Mouse (Mus musculus): Measurements from ENCODE around the gene Elf1.
"Not testable (repeated sequence)": the region's sequence is repeated elsewhere in the genome, so short reads cannot be mapped to it uniquely, and the experiment has no call there.

Elf1 gene

DNA sequence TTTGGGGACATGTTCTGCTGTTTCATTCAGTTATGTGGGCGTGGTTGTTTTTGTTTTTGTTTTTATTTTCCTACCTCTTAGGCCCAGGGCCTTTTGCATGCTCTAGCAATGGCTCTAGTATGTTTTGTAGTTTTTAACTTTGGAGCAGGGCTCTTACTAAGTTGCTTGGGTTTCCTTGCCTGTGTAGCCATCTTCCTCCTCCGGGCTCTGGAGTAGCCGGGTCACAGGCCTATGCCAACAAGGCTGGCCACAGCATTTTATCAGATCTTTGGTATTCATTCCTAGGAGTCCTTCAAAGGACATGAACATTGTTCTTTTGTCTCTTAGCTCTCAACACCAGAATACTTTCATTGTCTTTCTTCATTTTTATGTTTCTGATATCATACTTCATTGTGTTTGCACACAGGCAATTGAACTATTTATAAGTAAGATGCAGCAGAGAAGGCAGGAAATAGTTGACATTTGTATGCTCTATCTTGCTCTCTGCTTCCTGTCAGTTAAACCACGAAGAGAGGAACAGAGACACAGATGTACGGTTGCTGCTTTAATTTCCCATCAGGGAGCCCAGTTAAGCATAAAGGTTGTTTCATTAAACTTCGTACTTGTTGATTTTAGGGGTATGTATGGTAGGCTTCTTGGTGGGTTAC lies 40.6 kb downstream of the Elf1 start:
- DNase-seq (ENCODE audit: low spot score), result no peak

DNA sequence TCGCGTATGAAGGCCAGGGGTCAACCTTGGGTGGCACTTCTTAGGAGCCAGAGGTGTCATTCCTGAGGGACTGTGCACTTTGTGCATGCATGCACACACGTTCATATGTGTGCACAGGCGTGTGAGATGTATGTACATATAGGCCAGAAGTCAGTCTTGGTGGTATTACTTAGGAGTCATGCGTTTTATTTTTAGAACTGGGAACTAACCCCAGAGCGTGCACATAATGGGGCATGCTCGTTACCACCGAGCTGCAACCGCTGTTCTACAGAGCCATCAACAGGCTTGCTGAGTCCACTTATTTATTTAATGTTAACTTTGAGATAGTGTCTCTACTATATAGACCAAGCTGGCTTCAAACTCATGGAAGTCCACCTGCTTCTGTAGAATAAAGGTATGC lies 41.4 kb downstream of the Elf1 start:
- no peak for DNase-seq (ENCODE audit: low spot score)

DNA sequence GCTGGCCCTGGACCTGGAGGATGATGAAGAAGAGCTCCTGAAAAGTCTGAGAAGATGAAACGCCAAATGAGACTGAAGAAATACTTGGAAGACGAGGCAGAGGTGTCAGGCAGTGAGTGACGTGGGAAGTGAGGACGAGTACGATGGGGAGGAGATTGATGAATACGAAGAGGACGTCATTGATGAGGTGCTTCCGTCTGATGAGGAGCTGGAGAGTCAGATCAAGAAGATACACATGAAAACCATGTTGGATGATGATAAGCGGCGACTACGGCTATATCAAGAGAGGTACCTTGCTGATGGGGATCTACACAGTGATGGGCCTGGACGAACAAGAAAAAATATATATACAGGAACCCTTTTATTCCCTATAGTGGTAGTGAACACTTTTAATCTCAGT lies 45.1 kb downstream of the Elf1 start:
- not testable (repeated sequence) for DNase-seq (ENCODE audit: low spot score)

DNA sequence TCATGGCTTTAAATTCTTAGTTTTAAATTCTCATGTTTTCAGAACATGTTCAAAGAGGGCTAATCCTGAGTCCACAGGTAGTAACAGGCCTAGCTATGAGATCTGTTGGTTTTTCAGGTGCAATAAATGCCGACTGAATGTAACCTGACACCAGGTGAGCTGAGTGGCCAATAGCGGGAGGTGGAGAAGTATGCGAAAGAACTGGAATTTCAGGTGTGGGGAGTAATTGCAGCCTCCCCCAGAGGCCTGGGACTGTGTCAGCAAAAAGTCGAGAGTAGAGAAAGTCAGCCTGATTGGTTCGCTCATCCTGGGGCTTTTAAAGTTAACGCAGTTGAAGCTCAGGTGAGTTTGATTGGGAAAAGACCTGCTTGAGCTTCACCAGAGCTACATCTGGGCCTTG lies 46.7 kb downstream of the Elf1 start:
- DNase-seq (ENCODE audit: low spot score), result peak; percentile 47

DNA sequence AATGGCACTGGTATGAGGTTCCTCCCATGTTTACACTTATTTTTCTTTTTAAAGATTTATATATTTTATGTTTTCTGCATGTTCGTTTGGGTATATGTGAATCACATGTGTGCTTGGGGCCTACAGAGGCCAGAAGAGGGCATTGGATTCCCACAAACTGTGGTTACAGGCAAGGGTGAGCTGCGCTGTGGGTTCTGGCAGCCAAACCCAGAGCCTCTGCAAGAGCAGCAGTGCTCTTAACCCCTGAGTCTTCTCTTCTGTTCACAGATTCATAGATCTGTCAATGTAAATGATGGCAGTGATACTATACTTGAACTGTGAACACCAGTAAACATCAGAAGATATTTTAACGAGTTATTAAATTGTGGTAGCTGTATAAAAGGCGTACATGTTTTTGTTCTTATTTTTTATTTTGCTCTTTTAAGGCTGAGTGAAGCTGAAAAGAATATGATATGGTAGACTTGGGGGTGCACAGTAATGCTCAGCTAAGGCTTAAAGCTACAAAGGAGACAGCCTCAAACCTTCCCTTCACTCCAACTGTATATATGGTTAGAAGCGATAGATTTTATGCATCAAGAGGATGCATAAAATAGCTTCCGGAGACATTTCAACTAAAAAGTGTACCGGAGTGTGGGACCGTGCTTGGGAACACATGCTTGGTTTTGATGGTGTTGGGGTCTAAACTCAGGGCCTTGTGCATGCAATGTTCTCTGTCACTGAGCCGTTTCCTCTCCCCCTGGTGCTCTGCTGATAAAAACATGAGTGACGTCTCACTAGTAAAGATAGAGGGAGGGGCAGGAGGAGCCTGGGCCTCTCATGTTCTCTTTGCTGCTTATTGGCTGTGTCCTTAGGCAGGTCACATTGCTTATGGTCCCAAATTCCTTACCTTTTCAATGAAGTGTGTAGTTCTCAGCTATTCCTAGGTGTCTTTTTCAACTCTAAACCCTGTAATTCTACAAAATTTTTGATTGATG lies 48.9 kb downstream of the Elf1 start:
- DNase-seq (ENCODE audit: low spot score), result peak; percentile 25

DNA sequence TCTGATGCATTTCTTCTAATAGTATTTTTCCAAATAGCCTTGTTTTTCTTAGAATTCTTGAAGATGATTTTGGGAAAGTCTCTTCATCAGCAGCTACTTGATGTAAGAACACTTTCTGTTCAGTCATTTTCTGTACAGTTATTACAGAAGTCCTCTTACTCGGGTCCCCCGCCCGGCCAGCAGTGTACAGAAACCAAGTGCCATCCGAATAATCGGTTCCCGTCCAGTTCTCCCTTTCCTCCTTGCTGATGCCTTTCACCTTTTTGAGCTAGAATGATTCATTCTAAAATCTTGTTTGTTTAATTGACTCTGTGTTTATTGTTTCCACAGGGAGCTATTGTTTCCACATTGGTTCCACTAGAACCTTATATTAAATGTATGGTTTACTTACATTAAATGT lies 49.8 kb downstream of the Elf1 start:
- DNase-seq (ENCODE audit: low spot score), result no peak

DNA sequence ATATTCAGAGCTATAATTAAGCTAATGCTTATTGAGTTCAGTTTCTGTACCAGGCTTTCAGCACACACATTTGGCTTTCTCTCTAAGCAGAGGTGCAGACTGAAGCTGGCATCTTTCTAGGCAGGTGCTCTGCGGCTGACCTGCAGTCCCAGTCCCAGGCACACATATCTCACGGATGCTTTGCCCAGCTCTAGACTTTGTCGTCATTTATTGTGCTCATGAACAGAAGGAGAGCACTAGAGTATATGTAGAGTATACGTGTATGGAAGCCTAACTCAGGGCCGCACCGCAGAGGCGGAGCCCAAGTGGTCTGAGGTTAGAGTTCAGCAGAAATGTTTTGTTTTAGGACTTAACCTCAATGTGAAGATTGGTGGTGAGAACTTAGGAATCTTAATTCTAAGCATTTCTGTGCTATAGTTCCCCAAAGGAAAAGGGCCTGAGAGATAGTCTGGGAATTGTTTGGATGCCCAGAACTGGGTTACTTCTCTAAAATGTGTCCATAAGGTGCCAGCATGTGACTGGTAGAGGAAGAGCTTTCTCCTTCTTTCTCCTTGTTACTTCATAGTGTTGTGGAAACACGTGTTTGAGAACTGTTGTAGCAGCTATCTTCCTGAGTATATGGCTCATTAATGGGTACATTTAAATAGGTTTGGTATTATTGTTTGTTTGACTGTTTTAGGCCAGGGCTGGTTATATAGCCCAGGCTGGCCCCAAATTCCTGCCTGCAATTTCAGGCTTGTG lies 51.2 kb downstream of the Elf1 start:
- DNase-seq (ENCODE audit: low spot score), result no peak

DNA sequence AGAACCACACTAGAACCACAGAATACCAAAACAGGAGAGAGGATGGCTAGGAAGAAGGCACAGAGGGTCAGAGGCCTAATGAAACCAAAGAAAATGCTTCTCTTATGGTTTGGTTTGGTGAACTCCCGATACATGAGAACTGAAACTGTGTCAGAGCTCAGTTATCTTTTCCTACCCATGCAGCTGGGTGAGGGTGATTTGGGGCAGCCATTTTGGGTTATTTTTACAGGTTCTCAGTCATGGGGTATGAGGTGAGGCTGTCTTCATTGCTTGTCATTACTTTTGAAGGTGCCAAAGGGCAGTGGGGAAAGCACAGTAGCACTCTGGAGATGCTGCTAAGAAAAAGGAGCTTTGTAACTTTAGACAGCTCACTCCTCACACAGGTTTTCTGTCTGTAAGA lies 52.4 kb downstream of the Elf1 start:
- no peak for DNase-seq (ENCODE audit: low spot score)

DNA sequence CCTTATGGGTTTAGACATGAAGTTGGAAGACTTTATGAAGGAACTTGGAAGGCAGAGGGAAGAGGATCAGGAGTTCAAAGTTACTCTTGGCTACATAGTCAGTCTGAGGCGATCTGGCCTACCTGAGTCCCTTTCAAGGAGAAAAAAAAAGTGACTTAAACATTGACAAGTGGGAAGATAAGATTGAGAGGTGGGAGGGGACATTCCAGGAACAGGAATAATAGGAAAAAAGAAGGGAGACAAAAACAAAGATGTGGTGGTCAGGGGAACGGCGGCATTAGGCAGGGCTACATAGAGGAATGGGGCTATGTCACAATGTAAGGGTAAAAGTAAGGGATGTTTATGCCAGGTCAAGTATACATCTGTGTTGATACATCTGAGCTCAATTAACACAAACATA lies 53.2 kb downstream of the Elf1 start:
- DNase-seq (ENCODE audit: low spot score), result no peak

DNA sequence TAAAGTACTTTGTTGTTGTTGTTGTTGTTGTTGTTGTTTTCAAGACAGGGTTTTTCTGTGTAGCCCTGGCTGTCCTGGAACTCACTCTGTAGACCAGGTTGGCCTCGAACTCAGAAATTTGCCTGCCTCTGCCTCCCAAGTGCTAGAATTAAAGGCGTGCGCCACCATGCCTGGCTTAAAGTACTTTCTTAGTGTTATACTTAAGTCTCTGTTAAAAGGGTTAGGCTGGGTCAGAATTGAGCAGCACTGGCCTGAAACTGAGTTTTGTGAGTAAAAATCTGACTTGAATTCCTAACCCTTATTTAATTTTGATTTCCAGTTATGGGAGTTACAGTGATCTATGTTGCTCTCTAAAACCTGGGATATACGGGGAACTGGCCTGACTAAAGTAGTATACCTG lies 53.7 kb downstream of the Elf1 start:
- DNase-seq (ENCODE audit: low spot score), result not testable (repeated sequence)

DNA sequence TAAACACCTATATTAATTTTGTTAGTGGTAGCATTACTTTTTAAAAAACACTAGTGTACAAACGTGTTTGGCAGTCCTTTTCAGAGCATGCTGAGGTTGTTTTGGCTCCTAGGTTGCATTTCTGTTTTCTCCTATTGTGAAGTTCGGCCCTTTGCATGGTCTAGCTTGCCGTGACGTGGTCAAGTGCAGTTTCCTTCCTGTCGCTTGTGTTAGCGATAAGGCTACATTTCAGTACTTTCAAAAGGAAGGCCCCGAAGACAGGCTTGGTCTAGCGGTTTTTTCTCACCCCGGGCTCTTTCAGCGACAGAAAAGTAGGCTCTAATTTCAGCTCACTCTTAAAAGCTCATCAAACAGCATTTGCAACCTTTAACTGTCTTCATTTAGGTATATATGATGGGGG lies 54.3 kb downstream of the Elf1 start:
- DNase-seq (ENCODE audit: low spot score), result peak; percentile 41

DNA sequence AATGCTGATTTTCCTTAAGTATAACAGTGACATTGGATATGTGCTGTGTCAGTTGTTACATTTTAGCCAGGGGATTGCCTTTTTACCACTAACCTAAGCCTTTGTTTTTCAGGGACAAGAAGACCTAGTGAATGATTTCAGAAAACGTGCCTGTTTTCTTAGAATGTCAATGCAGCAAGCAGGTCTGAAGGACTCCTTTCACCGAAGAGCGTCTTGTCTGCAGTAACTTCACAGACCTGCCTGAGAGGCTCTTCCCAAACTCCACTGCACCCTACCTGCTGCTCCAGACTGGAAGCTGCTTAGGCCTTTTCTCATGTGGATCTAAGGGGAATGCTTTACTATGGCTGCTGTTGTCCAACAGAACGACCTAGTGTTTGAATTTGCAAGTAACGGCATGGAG lies 55.0 kb downstream of the Elf1 start:
- DNase-seq (ENCODE audit: low spot score), result no peak

DNA sequence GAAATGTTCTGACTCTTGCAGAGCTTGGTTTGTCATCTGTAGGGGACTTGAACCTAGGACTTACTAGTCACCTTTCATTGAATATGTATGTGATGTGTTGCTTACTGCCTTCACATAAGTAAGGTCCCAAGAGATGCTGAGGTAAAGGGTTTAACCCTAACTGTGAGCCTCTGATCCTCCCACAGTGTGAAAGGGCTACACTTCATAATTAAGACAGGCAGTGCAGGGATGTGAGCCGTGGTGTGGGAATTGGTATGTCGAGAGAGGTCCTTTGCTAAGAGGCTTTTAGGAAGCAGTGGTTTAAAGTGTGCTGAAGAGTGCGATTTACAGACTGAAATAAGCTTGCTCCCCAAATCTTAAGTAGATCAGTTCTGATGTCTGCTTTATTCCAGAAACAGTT lies 55.8 kb downstream of the Elf1 start:
- DNase-seq (ENCODE audit: low spot score), result no peak

DNA sequence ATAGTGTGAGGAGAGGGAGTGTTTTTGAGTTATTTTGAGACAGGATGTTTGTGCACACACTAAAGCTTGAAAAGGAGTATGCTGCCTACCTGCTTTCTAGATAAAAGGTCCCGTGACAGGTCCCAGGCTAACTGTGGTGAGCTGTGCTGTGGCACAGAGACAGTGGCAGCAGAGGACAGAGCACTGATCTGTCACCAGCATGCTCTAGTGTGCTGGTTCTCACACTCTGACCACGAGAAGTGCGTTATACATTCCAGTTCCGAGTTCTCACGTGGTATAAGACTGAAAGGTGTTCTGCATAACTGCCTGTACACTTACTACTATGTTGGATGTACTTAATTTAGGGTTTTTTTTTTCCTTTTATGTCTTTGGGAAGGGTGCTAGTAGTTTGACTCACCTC lies 56.5 kb downstream of the Elf1 start:
- DNase-seq (ENCODE audit: low spot score), result no peak

DNA sequence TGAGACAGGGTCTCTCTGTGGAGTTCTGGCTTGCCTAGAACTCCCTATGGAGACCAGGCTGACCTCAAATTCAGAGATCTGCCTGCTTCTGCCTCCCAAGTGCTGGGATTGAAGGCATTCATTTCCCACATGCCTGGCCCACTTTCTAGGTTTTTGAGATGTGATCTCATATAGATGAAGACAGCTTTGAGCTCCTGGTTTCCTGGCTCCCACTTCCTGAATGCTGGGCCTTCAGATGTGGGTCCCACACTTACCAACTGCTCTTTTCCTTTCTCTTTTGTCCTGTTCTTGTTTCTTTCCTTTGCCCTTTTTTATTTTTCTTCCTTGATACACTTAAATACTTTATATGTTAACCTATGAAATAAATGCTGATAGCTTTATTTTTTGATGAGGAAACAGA lies 56.9 kb downstream of the Elf1 start:
- DNase-seq (ENCODE audit: low spot score), result no peak

DNA sequence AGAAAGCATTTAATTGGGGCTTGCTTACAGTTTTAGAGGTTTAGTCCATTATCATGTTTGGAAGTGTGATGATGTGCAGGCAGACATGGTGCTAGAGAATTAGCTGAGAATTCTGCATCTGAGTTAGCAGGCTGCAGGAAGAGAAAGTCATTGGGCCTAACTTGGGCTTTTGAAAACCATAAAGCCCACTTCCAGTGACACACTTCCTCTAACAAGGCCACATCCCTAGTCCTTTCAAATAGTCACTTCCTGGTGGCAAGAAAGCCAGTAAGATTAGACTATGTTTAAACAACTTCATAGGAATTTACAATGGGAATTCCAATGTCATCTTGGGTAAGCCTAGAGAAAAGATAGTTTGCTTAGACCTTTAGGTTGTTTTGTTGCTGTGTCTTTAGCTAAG lies 60.6 kb downstream of the Elf1 start:
- no peak for DNase-seq (ENCODE audit: low spot score)

DNA sequence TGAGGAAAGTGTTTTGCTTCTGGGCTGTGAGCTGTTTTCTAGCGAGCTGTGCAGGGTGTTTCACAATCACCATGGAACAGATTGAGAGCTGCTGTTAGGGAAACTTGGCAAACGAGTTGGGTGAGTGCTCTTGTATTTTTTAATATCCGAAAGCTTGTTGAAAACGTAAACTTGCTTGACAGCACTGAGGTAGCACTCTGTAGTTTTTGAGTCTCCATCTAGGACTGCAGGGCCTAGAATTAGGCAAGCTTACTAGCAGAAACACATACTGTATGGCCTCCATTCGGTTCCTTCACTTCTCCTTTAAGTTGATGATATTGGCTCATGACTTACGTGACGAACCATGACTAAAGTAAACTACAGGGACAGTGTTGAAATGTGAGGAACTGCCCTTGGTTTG lies 68.3 kb downstream of the Elf1 start:
- no peak for DNase-seq (ENCODE audit: low spot score)

DNA sequence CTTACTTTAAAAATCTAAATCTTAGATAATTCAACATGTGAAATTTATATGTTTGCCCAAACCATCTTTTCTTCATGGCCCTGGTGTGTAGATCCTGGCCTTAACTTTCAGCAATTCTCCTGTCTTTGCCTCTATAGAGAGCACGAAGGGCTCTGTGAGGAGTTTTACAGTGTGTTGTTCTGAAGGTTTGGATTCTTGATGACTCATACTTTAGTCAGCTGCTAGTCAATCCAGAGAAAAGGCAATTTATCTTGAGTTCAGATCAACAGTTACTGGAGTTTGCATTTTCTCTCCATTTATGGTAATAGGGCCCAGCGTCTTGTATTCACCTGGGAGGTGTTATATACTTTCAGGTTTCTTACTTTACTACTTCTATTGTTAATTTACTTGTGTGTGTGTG lies 70.9 kb downstream of the Elf1 start:
- no peak for DNase-seq (ENCODE audit: low spot score)

DNA sequence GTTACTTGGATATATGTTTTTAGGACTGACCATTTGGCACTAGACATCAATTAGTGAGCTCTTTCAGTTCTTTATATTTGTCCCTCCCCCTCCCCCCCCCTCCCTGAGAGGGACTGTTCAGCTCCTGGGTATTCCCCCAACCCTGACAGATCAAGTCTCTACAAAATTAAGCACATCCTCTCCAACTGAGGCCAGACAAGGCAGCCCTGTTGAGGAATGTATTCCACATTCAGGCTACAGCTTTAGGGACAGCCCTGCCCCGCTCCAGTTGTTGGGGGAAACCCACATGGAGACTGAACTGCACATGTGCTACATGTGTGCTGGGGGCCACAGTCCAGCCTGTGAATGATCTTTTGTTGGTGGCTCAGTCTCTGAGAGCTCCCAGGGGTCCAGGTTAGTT lies 71.9 kb downstream of the Elf1 start:
- DNase-seq (ENCODE audit: low spot score), result no peak

DNA sequence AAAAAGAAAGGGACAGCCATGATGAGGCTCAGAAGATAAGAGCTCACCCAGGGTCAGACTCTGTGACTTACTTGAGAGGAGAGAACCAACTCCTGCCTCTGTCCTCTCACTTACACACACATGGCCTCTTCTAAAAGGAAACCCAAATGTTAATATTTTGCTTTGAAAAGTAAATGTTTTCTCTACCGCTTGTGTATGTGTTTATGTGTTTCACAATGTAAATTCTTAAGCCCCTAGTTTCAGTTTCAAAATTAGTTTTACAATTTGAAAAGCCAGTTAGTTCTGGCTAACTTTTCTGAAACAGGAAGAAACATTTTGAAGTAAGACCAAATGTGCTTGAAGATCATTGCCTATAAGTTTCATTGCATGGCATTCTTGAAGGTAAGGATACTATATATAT lies 76.8 kb downstream of the Elf1 start:
- no peak for DNase-seq (ENCODE audit: low spot score)

DNA sequence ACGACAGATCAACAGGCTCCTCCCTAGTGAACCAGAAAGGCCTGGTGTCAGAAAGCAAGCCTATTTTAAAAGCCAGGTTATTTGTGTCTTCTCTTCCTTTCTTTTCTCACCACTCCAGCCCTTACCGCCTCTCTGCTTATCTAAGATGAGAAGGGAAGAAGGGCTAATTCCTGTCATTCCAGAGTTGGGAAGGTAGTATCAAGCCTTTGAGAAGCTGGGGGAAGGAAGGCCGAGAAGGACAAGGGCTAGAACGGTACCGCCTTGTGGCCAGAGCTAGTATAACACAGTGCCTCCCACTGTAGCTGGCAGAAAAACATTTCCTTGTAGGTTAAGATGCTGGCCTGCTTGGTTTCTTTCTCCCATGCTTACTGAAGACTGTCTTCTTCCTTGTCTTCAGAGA lies 81.8 kb downstream of the Elf1 start:
- peak; percentile 75 for DNase-seq (ENCODE audit: low spot score)

DNA sequence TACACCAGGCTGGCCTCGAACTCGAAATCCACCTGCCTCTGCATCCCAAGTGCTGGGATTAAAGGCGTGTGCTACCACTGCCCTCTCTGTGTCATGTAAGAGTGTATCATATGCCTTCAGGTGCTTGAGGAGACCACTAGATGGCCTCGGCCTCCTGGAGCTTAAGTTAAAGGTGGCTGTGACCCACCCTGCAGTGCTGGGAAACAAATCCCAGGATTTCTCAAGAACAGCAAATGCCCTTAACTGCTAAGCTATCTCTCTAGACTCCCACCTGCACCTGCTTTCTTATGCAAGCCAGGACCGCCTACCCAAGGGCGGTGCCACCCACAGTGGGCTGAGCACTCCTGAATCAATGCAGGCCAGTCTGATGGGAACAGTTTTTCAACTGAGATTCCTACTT lies 83.8 kb downstream of the Elf1 start:
- DNase-seq (ENCODE audit: low spot score), result peak; percentile 20
